Mouse (Mus musculus) limb, embryonic 14.5 days (tissue): Measurements from ENCODE around the gene Zfp512b. TPM values are rescaled to one million over a fixed set of nuclear protein-coding genes. Genes with fewer than 3 reads are reported as not detected.

Experiments
- ATAC-seq: fragments of 200-750 bp; cut with Nextera tagmentation; 2 replicates; pipeline ENCODE4 v1.8.0; 2017; ENCODE audit warnings: low read depth, moderate number of reproducible peaks, moderate TSS enrichment; ENCODE audit not compliant: low FRiP score
- DNase-seq: peaks from one replicate; pipeline ENCODE4 v3.0.0-alpha.2; 2015; ENCODE audit warnings: low spot score
- H3K27ac ChIP-seq: fragments of 300-500 bp; sonication (generic); replicated peaks from 2 replicates; pipeline ENCODE4 v1.5.1; 2014; ENCODE audit warnings: low read depth, mild to moderate bottlenecking, low read length, moderate library complexity, mixed read lengths
- H3K27me3 ChIP-seq: fragments of 300-500 bp; sonication (generic); 2 replicates; pipeline ENCODE4 v1.6.1; 2014; ENCODE audit warnings: low read length, mixed read lengths; ENCODE audit not compliant: control insufficient read depth, insufficient read depth
- H3K36me3 ChIP-seq: fragments of 300-500 bp; sonication (generic); 2 replicates; pipeline ENCODE4 v1.6.1; 2014; ENCODE audit warnings: mild to moderate bottlenecking, low read length, moderate library complexity, mixed read lengths; ENCODE audit not compliant: control insufficient read depth, insufficient read depth
- H3K4me1 ChIP-seq: fragments of 300-500 bp; sonication (generic); 2 replicates; pipeline ENCODE4 v1.6.1; 2014; ENCODE audit warnings: antibody characterized with exemption, low read length, mixed read lengths; ENCODE audit not compliant: control insufficient read depth, insufficient read depth
- H3K4me2 ChIP-seq: fragments of 300-500 bp; sonication (generic); replicated peaks from 2 replicates; pipeline ENCODE4 v1.6.1; 2014; ENCODE audit warnings: low read depth, mild to moderate bottlenecking, low read length, moderate library complexity; ENCODE audit not compliant: severe bottlenecking
- H3K4me3 ChIP-seq: fragments of 300-500 bp; sonication (generic); replicated peaks from 2 replicates; pipeline ENCODE4 v1.5.1; 2014; ENCODE audit warnings: low read length
- H3K9ac ChIP-seq: fragments of 300-500 bp; sonication (generic); 2 replicates; pipeline ENCODE4 v1.6.1; 2014; ENCODE audit warnings: mild to moderate bottlenecking, low read depth, low read length, moderate library complexity; ENCODE audit not compliant: severe bottlenecking
- H3K9me3 ChIP-seq: fragments of 300-500 bp; sonication (generic); 2 replicates; pipeline ENCODE4 v1.6.1; 2016; ENCODE audit warnings: low read length; ENCODE audit not compliant: control insufficient read depth
- POLR2A ChIP-seq: fragments of 200-500 bp; IDR thresholded peaks from 2 replicates; pipeline ENCODE4 v1.8.0; 2012; ENCODE audit warnings: inconsistent platforms, mild to moderate bottlenecking, moderate library complexity, borderline replicate concordance; ENCODE audit not compliant: insufficient read depth, insufficient read length; ENCODE audit errors: extremely low read depth
- WGBS: fragments of 180-500 bp; shearing (Covaris S2); extraction: QIAGEN DNeasy Blood & Tissue Kit; methylation state at CpG from one replicate; pipeline ENCODE4 v1.1.7; 2014; 5-methylcytosine and 5-hydroxymethylcytosine counted together
- polyA plus RNA-seq, 2 experiments: library from polyadenylated mRNA; depleted of rRNA in 1 of 2; stranded (reverse) in 1 of 2; unstranded in 1 of 2; fragments of >200 nt; fragmentation: Nextera tagmentation in 1 of 2; extraction: Ambion mirVana in 1 of 2; gene quantifications; 2 replicates each; pipeline versions ENCODE4 v1.2.1 to v1.2.3; 2012 to 2014

Gene Zfp512b
- polyA plus RNA-seq (2012; rRNA removed) (102 and 117 TPM in 2 replicates), polyA plus RNA-seq (2014; fragmentation: Nextera tagmentation; extraction: Ambion mirVana) (58.8 and 59.5 TPM in 2 replicates)

- Histone ChIP-seq H3K4me1 (peaks cover 8% of the 10 kb centered on the region), H3K9me3 (no peaks in the 10 kb centered on the region), H3K36me3 (peaks cover 35% of the 10 kb centered on the region), H3K9ac (peak within 1 kb of the TSS; percentile 90), H3K4me3 (peak within 1 kb of the TSS; percentile 96), H3K27ac (peak within 1 kb of the TSS; percentile 77), H3K27me3 (no peaks in the 10 kb centered on the region), H3K4me2 (peak within 1 kb of the TSS; percentile 80)
- ATAC-seq: peak; percentile 92
- DNase-seq: peak; percentile 66
- TF ChIP-seq POLR2A: peak; percentile 95; the same call in 1 of the 2 replicates
- 0% methylated on average over 42 of the region's 97 CpGs for WGBS
These were observed at the start of gene Zfp512b for GRCm38 (mm10) chr2:181592231-181593041. Gene Zfp512b (minus strand): TSS chr2:181592803.

DNA sequence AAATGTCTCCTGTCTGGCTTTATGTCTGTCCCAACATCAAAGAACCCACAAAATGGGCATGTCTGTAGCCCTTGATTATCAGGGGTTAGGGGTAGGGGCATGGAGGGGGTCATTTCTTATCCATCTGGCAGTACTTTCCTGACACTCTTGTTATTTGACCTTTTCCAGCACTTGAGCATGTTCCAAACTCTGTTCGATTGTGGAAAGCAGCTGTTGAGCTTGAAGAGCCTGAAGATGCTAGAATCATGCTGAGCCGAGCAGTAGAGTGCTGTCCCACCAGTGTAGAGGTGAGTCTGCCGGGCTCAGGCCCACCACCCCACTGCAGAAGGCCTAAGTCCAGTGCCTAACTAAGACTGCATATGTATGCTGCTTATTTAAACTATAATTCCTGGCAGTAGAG, 43.3 kb upstream of the Zfp512b start:
- H3K4me2 ChIP-seq: no peak overlapping the region
- peaks cover 78% of the 10 kb centered on the region for H3K36me3 ChIP-seq
- no peaks in the 10 kb centered on the region for H3K9me3 ChIP-seq
- ATAC-seq: no peak
- TF ChIP-seq POLR2A: no peak
- H3K27me3 ChIP-seq: no peaks in the 10 kb centered on the region
- no peak overlapping the region for H3K9ac ChIP-seq
- WGBS: 84% methylated on average over 3 of the region's 3 CpGs
- no peak for DNase-seq
- no peak overlapping the region for H3K4me3 ChIP-seq
- no peaks in the 10 kb centered on the region for H3K4me1 ChIP-seq
- H3K27ac ChIP-seq: no peak overlapping the region

- TF ChIP-seq POLR2A: no peak
- Histone ChIP-seq H3K36me3 (peaks cover 72% of the 10 kb centered on the region), H3K9ac (no peak overlapping the region)
These were observed 40.0 kb upstream of the Zfp512b start for GRCm38 (mm10) chr2:181632624-181633023.

GRCm38 (mm10) chr2:181628471-181628870, 35.9 kb upstream of the Zfp512b start:
- no peak for ATAC-seq
- H3K4me3 ChIP-seq: no peak overlapping the region
- no peak for TF ChIP-seq POLR2A
- H3K9ac ChIP-seq: no peak overlapping the region
- H3K27me3 ChIP-seq: no peaks in the 10 kb centered on the region
- H3K9me3 ChIP-seq: no peaks in the 10 kb centered on the region
- no peak overlapping the region for H3K27ac ChIP-seq
- H3K4me2 ChIP-seq: no peak overlapping the region
- no peaks in the 10 kb centered on the region for H3K4me1 ChIP-seq
- no peak for DNase-seq
- peaks cover 55% of the 10 kb centered on the region for H3K36me3 ChIP-seq

More at GRCm38 (mm10) chr2:181632624-181633023, 40.0 kb upstream of the Zfp512b start:
- ATAC-seq (no peak), DNase-seq (no peak)
- Histone ChIP-seq H3K4me3 (no peak overlapping the region), H3K27me3 (no peaks in the 10 kb centered on the region), H3K9me3 (no peaks in the 10 kb centered on the region), H3K4me2 (no peak overlapping the region), H3K4me1 (no peaks in the 10 kb centered on the region), H3K27ac (no peak overlapping the region)
- 96% methylated on average over 6 of the region's 6 CpGs for WGBS

GRCm38 (mm10) chr2:181623401-181623800, 30.8 kb upstream of the Zfp512b start:
- no peak overlapping the region for H3K27ac ChIP-seq
- H3K27me3 ChIP-seq: no peaks in the 10 kb centered on the region
- H3K36me3 ChIP-seq: peaks cover 64% of the 10 kb centered on the region
- no peak for ATAC-seq
- H3K4me2 ChIP-seq: no peak overlapping the region
- DNase-seq: no peak
- H3K9ac ChIP-seq: no peak overlapping the region
- no peaks in the 10 kb centered on the region for H3K4me1 ChIP-seq
- H3K9me3 ChIP-seq: no peaks in the 10 kb centered on the region
- H3K4me3 ChIP-seq: no peak overlapping the region
- no peak for TF ChIP-seq POLR2A
